Mouse (Mus musculus) Patski (cell line): ENCODE measurements around the gene Tnks1bp1. TPM values are rescaled to one million over a fixed set of nuclear protein-coding genes. Genes with fewer than 3 reads are reported as not detected.
A peak's percentile ranks its signal among the peaks of the same experiment; 100 is the strongest.

ENCODE experiments used
- ATAC-seq: fragments of 100-300 bp; one replicate; pipeline ENCODE4 v1.8.0; 2021
- CTCF ChIA-PET: fragments of 350-600 bp; sonication (Branson Sonifier 250); formaldehyde crosslinking; loops from one replicate; lab custom pipeline; 2022; ENCODE audit warnings: inconsistent platforms; lab: Charles Lee
- POLR2A ChIA-PET: fragments of 350-600 bp; sonication (Branson Sonifier 250); formaldehyde crosslinking; loops from one replicate; lab custom pipeline; 2022; ENCODE audit warnings: antibody characterized with exemption, inconsistent platforms; lab: Charles Lee
- DNase-seq: peaks from one replicate; pipeline ENCODE4 v3.0.0-alpha.2; 2011; ENCODE audit warnings: low read depth, low spot score
- H3K27me3 ChIP-seq: fragments of 371-371 bp; one replicate; pipeline ENCODE4 v1.5.1; 2021
- CTCF ChIP-seq: fragments of 100-300 bp; IDR thresholded peaks from one replicate; pipeline ENCODE4 v1.5.1; 2021
- in situ Hi-C: fragments of 300-500 bp; cut with MboI; formaldehyde crosslinking; loops from 3 replicates; pipeline ENCODE4 v1.11.1; 2018; ENCODE audit warnings: low pct_unique_long_range_greater_than_20kb, mixed read lengths
- polyA plus RNA-seq: library from polyadenylated mRNA; unstranded; gene quantifications from one replicate; pipeline ENCODE4 v1.2.3, GENCODE M21; 2021

Gene Tnks1bp1
- polyA plus RNA-seq, 1 experiment from 2014 or later = 105 TPM

- in situ Hi-C loops = no loop called here
- peaks cover 28% of the 10 kb centered on the region for H3K27me3 ChIP-seq
- ATAC-seq (no peak), DNase-seq (no peak)
- ChIA-PET CTCF (no interaction called here), POLR2A (no interaction called here)
- TF ChIP-seq CTCF = no peak
Measured at GRCm38 (mm10) chr2:85013826-85014587, 33.8 kb upstream of the Tnks1bp1 start.

GRCm38 (mm10) chr2:85014588-85014982 is 33.2 kb upstream of the Tnks1bp1 start:
- DNase-seq = no peak
- POLR2A ChIA-PET = no interaction called here
- in situ Hi-C loops = no loop called here
- ATAC-seq = no peak
- TF ChIP-seq CTCF = no peak
- H3K27me3 ChIP-seq = peaks cover 27% of the 10 kb centered on the region
- CTCF ChIA-PET = interaction anchor here (1.2 kb wide), 1 partner anchor 232 kb away, joined by 3 read pairs; no protein-coding TSS in a partner anchor

GRCm38 (mm10) chr2:85022043-85022442 is 25.8 kb upstream of the Tnks1bp1 start:
- ATAC-seq = peak; percentile 71
- peak; percentile 72 for TF ChIP-seq CTCF
- no peak for DNase-seq
- in situ Hi-C loops = loop anchor here (5.0 kb wide), 3 partner anchors 100 to 540 kb away; no protein-coding TSS in a partner anchor
- H3K27me3 ChIP-seq = peaks cover 24% of the 10 kb centered on the region
- ChIA-PET CTCF (interaction anchor here (1.1 to 1.8 kb wide), 3 partner anchors 12 to 224 kb away, joined by 3 to 4 read pairs (median 4); no protein-coding TSS in a partner anchor), POLR2A (no interaction called here)

GRCm38 (mm10) chr2:85026178-85026577 is 21.6 kb upstream of the Tnks1bp1 start:
- ATAC-seq = no peak
- POLR2A ChIA-PET = no interaction called here
- peaks cover 12% of the 10 kb centered on the region for H3K27me3 ChIP-seq
- no peak for TF ChIP-seq CTCF
- CTCF ChIA-PET = no interaction called here
- no peak for DNase-seq
- in situ Hi-C loops = loop anchor here (25.0 kb wide), 1 partner anchor 564 kb away; no protein-coding TSS in a partner anchor

- no peak for TF ChIP-seq CTCF
- in situ Hi-C loops = loop anchor here (25.0 kb wide), 1 partner anchor 565 kb away; no protein-coding TSS in a partner anchor
- CTCF ChIA-PET = no interaction called here
- ATAC-seq = no peak
- no peak for DNase-seq
- H3K27me3 ChIP-seq = peaks cover 11% of the 10 kb centered on the region
- POLR2A ChIA-PET = interaction anchor here (1.0 kb wide), 1 partner anchor 9 kb away, joined by 4 read pairs; the partner anchor contains the start of gene Ssrp1
Measured at GRCm38 (mm10) chr2:85027281-85027680, 20.5 kb upstream of the Tnks1bp1 start.

- no peak for TF ChIP-seq CTCF
- in situ Hi-C loops = loop anchor here (25.0 kb wide), 1 partner anchor 568 kb away; no protein-coding TSS in a partner anchor
- CTCF ChIA-PET = no interaction called here
- no peak for ATAC-seq
- POLR2A ChIA-PET = interaction anchor here (0.7 kb wide), 1 partner anchor 220 kb away, joined by 4 read pairs; no protein-coding TSS in a partner anchor
- DNase-seq = no peak
- no peaks in the 10 kb centered on the region for H3K27me3 ChIP-seq
Measured at GRCm38 (mm10) chr2:85029897-85030296, 17.9 kb upstream of the Tnks1bp1 start.

GRCm38 (mm10) chr2:85030989-85031388 is 16.8 kb upstream of the Tnks1bp1 start:
- H3K27me3 ChIP-seq = no peaks in the 10 kb centered on the region
- TF ChIP-seq CTCF = no peak
- ChIA-PET POLR2A (no interaction called here), CTCF (no interaction called here)
- in situ Hi-C loops = loop anchor here (25.0 kb wide), 1 partner anchor 569 kb away; no protein-coding TSS in a partner anchor
- DNase-seq (no peak), ATAC-seq (no peak)

- in situ Hi-C loops = loop anchor here (25.0 kb wide), 1 partner anchor 571 kb away; no protein-coding TSS in a partner anchor
- ChIA-PET POLR2A (interaction anchor here (0.6 kb wide), 1 partner anchor 8 kb away, joined by 3 read pairs; no protein-coding TSS in a partner anchor), CTCF (no interaction called here)
- DNase-seq (no peak), ATAC-seq (no peak)
- no peak for TF ChIP-seq CTCF
- H3K27me3 ChIP-seq = no peaks in the 10 kb centered on the region
Measured at GRCm38 (mm10) chr2:85033121-85033520, 14.7 kb upstream of the Tnks1bp1 start.

GRCm38 (mm10) chr2:85034169-85034568 is 13.7 kb upstream of the Tnks1bp1 start:
- POLR2A ChIA-PET = no interaction called here
- DNase-seq (no peak), ATAC-seq (no peak)
- no peak for TF ChIP-seq CTCF
- H3K27me3 ChIP-seq = no peaks in the 10 kb centered on the region
- CTCF ChIA-PET = interaction anchor here (1.0 kb wide), 1 partner anchor 11 kb away, joined by 3 read pairs; no protein-coding TSS in a partner anchor
- in situ Hi-C loops = loop anchor here (25.0 kb wide), 1 partner anchor 572 kb away; no protein-coding TSS in a partner anchor

- CTCF ChIA-PET = interaction anchor here (0.9 to 1.1 kb wide), 2 partner anchors 10 to 87 kb away, joined by 3 read pairs; no protein-coding TSS in a partner anchor
- no peak for DNase-seq
- in situ Hi-C loops = loop anchor here (25.0 kb wide), 1 partner anchor 574 kb away; no protein-coding TSS in a partner anchor
- POLR2A ChIA-PET = interaction anchor here (0.6 to 1.6 kb wide), 4 partner anchors 9 to 17 kb away, joined by 3 to 5 read pairs (median 4); no protein-coding TSS in a partner anchor
- TF ChIP-seq CTCF = no peak
- H3K27me3 ChIP-seq = no peaks in the 10 kb centered on the region
- ATAC-seq = peak; percentile 7
Measured at GRCm38 (mm10) chr2:85036507-85037046, 11.2 kb upstream of the Tnks1bp1 start.
